Mouse (Mus musculus) forebrain, embryonic 15.5 days (tissue): ENCODE measurements at regions not wholly inside any gene's neighbourhood (a gene's known extent, or its start where the extent isn't known, plus 50 kb on each side); places are given as distances from the start of the nearest gene placed in this dataset.
A peak's percentile ranks its signal among the peaks of the same experiment; 100 is the strongest.

Experiments
- ATAC-seq: fragments of 200-750 bp; cut with Nextera tagmentation; replicated peaks from 2 replicates; pipeline ENCODE4 v1.8.0; 2017; ENCODE audit warnings: mild to moderate bottlenecking, moderate TSS enrichment, moderate library complexity
- H3K27ac ChIP-seq: fragments of 300-500 bp; sonication (generic); replicated peaks from 2 replicates; pipeline ENCODE4 v1.5.1; 2015; ENCODE audit warnings: mild to moderate bottlenecking, inconsistent platforms
- H3K27me3 ChIP-seq: fragments of 300-500 bp; sonication (generic); 2 replicates; pipeline ENCODE4 v1.6.1; 2015; ENCODE audit warnings: inconsistent platforms
- H3K36me3 ChIP-seq: fragments of 300-500 bp; sonication (generic); 2 replicates; pipeline ENCODE4 v1.6.1; 2015; ENCODE audit warnings: mild to moderate bottlenecking, inconsistent platforms
- H3K4me1 ChIP-seq: fragments of 300-500 bp; sonication (generic); 2 replicates; pipeline ENCODE4 v1.6.1; 2015; ENCODE audit warnings: inconsistent platforms
- H3K4me2 ChIP-seq: fragments of 300-500 bp; sonication (generic); replicated peaks from 2 replicates; pipeline ENCODE4 v1.6.1; 2015; ENCODE audit warnings: mild to moderate bottlenecking, inconsistent platforms
- H3K4me3 ChIP-seq: fragments of 300-500 bp; sonication (generic); 2 replicates; pipeline ENCODE4 v1.5.1; 2015; ENCODE audit warnings: mild to moderate bottlenecking, inconsistent platforms
- H3K9ac ChIP-seq: fragments of 300-500 bp; sonication (generic); replicated peaks from 2 replicates; pipeline ENCODE4 v1.6.1; 2015; ENCODE audit warnings: mild to moderate bottlenecking, inconsistent platforms
- H3K9me3 ChIP-seq: fragments of 300-500 bp; sonication (generic); 2 replicates; pipeline ENCODE4 v1.6.1; 2016; ENCODE audit warnings: inconsistent platforms
- WGBS: fragments of 180-500 bp; shearing (Covaris S2); methylation state at CpG from one replicate; pipeline ENCODE4 v1.1.7; 2015; ENCODE audit warnings: mixed read lengths; 5-methylcytosine and 5-hydroxymethylcytosine counted together

GRCm38 (mm10) chr3:66646251-66646650 is 334.9 kb upstream of the Rsrc1 start:
- 0 out of 2 replicates have a peak, but pooled peaks cover 2% of the 10 kb centered on the region for H3K4me1 ChIP-seq
- H3K4me3 ChIP-seq: no peak overlapping the region
- no peak overlapping the region for H3K4me2 ChIP-seq
- no peaks in the 10 kb centered on the region for H3K36me3 ChIP-seq
- no peak overlapping the region for H3K27ac ChIP-seq
- ATAC-seq: no peak
- no peak overlapping the region for H3K9ac ChIP-seq
- no peaks in the 10 kb centered on the region for H3K9me3 ChIP-seq
- WGBS: 58% methylated on average over 4 of the region's 4 CpGs
- H3K27me3 ChIP-seq: no peaks in the 10 kb centered on the region

- Histone ChIP-seq H3K36me3 (no peaks in the 10 kb centered on the region), H3K4me3 (no peak overlapping the region), H3K27ac (no peak overlapping the region), H3K27me3 (no peaks in the 10 kb centered on the region), H3K4me1 (0 out of 2 replicates have a peak, but pooled peaks cover 2% of the 10 kb centered on the region), H3K4me2 (no peak overlapping the region), H3K9ac (no peak overlapping the region), H3K9me3 (no peaks in the 10 kb centered on the region)
- 88% methylated on average over 4 of the region's 4 CpGs for WGBS
- no peak for ATAC-seq
Measured at GRCm38 (mm10) chr3:66649271-66649670, 331.9 kb upstream of the Rsrc1 start.

- WGBS: 76% methylated on average over 15 of the region's 15 CpGs
- Histone ChIP-seq H3K4me2 (no peak overlapping the region), H3K4me3 (no peak overlapping the region), H3K36me3 (no peaks in the 10 kb centered on the region), H3K27ac (no peak overlapping the region), H3K4me1 (0 out of 2 replicates have a peak, but pooled peaks cover 2% of the 10 kb centered on the region), H3K9ac (no peak overlapping the region), H3K27me3 (no peaks in the 10 kb centered on the region), H3K9me3 (no peaks in the 10 kb centered on the region)
- ATAC-seq: 0 out of 2 replicates have a peak, but pooled peaks have one; percentile 41
Measured at GRCm38 (mm10) chr3:66650076-66650748, 331.0 kb upstream of the Rsrc1 start.

GRCm38 (mm10) chr3:66650749-66651472 is 330.3 kb upstream of the Rsrc1 start:
- Histone ChIP-seq H3K36me3 (no peaks in the 10 kb centered on the region), H3K4me1 (0 out of 2 replicates have a peak, but pooled peaks cover 2% of the 10 kb centered on the region), H3K9ac (no peak overlapping the region), H3K27me3 (no peaks in the 10 kb centered on the region), H3K4me3 (no peak overlapping the region), H3K9me3 (no peaks in the 10 kb centered on the region), H3K4me2 (no peak overlapping the region), H3K27ac (no peak overlapping the region)
- 58% methylated on average over 16 of the region's 16 CpGs for WGBS
- ATAC-seq: peak; percentile 55; the same call in 1 of the 2 replicates

- ATAC-seq: no peak
- no peaks in the 10 kb centered on the region for H3K9me3 ChIP-seq
- no peak overlapping the region for H3K4me3 ChIP-seq
- no peak overlapping the region for H3K9ac ChIP-seq
- H3K27me3 ChIP-seq: no peaks in the 10 kb centered on the region
- no peak overlapping the region for H3K27ac ChIP-seq
- H3K36me3 ChIP-seq: no peaks in the 10 kb centered on the region
- H3K4me2 ChIP-seq: no peak overlapping the region
- 91% methylated on average over 7 of the region's 7 CpGs for WGBS
- 0 out of 2 replicates have a peak, but pooled peaks cover 2% of the 10 kb centered on the region for H3K4me1 ChIP-seq
Measured at GRCm38 (mm10) chr3:66652139-66652846, 328.9 kb upstream of the Rsrc1 start.

- 92% methylated on average over 2 of the region's 2 CpGs for WGBS
- Histone ChIP-seq H3K9me3 (no peaks in the 10 kb centered on the region), H3K27ac (no peak overlapping the region), H3K4me1 (0 out of 2 replicates have a peak, but pooled peaks cover 2% of the 10 kb centered on the region), H3K9ac (no peak overlapping the region), H3K4me2 (no peak overlapping the region), H3K36me3 (no peaks in the 10 kb centered on the region), H3K4me3 (no peak overlapping the region), H3K27me3 (no peaks in the 10 kb centered on the region)
- no peak for ATAC-seq
Measured at GRCm38 (mm10) chr3:66653961-66654360, 327.2 kb upstream of the Rsrc1 start.

GRCm38 (mm10) chr3:66654860-66655259 is 326.3 kb upstream of the Rsrc1 start:
- Histone ChIP-seq H3K36me3 (no peaks in the 10 kb centered on the region), H3K9me3 (no peaks in the 10 kb centered on the region), H3K4me2 (no peak overlapping the region), H3K27ac (no peak overlapping the region), H3K4me1 (0 out of 2 replicates have a peak, but pooled peaks cover 2% of the 10 kb centered on the region), H3K27me3 (no peaks in the 10 kb centered on the region), H3K9ac (no peak overlapping the region), H3K4me3 (no peak overlapping the region)
- ATAC-seq: no peak
- WGBS: 68% methylated on average over 1 of the region's 1 CpGs

- Histone ChIP-seq H3K9ac (no peak overlapping the region), H3K27ac (no peak overlapping the region), H3K9me3 (no peaks in the 10 kb centered on the region), H3K4me1 (no peaks in the 10 kb centered on the region), H3K27me3 (no peaks in the 10 kb centered on the region), H3K4me2 (no peak overlapping the region), H3K36me3 (no peaks in the 10 kb centered on the region), H3K4me3 (no peak overlapping the region)
- ATAC-seq: no peak
- WGBS: 91% methylated on average over 5 of the region's 5 CpGs
Measured at GRCm38 (mm10) chr3:66656458-66656857, 324.7 kb upstream of the Rsrc1 start.

- no peaks in the 10 kb centered on the region for H3K36me3 ChIP-seq
- H3K27ac ChIP-seq: no peak overlapping the region
- no peaks in the 10 kb centered on the region for H3K27me3 ChIP-seq
- no peak overlapping the region for H3K4me2 ChIP-seq
- no peaks in the 10 kb centered on the region for H3K9me3 ChIP-seq
- H3K9ac ChIP-seq: no peak overlapping the region
- H3K4me3 ChIP-seq: no peak overlapping the region
- WGBS: 81% methylated on average over 5 of the region's 5 CpGs
- no peak for ATAC-seq
- peaks cover 5% of the 10 kb centered on the region; the same call in 1 of the 2 replicates for H3K4me1 ChIP-seq
Measured at GRCm38 (mm10) chr3:66660555-66660954, 320.6 kb upstream of the Rsrc1 start.

GRCm38 (mm10) chr3:66661826-66662618 is 319.2 kb upstream of the Rsrc1 start:
- Histone ChIP-seq H3K4me2 (no peak overlapping the region), H3K4me3 (no peak overlapping the region), H3K9me3 (no peaks in the 10 kb centered on the region), H3K27me3 (no peaks in the 10 kb centered on the region), H3K27ac (no peak overlapping the region), H3K4me1 (peaks cover 5% of the 10 kb centered on the region; the same call in 1 of the 2 replicates), H3K9ac (no peak overlapping the region), H3K36me3 (no peaks in the 10 kb centered on the region)
- peak; percentile 51; the same call in 1 of the 2 replicates for ATAC-seq
- WGBS: 43% methylated on average over 8 of the region's 8 CpGs

- no peak overlapping the region for H3K27ac ChIP-seq
- no peaks in the 10 kb centered on the region for H3K9me3 ChIP-seq
- 21% methylated on average over 8 of the region's 8 CpGs for WGBS
- no peak overlapping the region for H3K4me2 ChIP-seq
- peaks cover 8% of the 10 kb centered on the region for H3K4me1 ChIP-seq
- no peak overlapping the region for H3K4me3 ChIP-seq
- H3K27me3 ChIP-seq: 0 out of 2 replicates have a peak, but pooled peaks cover 3% of the 10 kb centered on the region
- no peaks in the 10 kb centered on the region for H3K36me3 ChIP-seq
- ATAC-seq: no peak
- no peak overlapping the region for H3K9ac ChIP-seq
Measured at GRCm38 (mm10) chr3:66683589-66684286, 297.5 kb upstream of the Rsrc1 start.
